Mouse (Mus musculus) neural tube, embryonic 15.5 days (tissue): ENCODE results near the gene Adamts17. TPM values are rescaled to one million over a fixed set of nuclear protein-coding genes. Genes with fewer than 3 reads are reported as not detected.
A peak's percentile ranks its signal among the peaks of the same experiment; 100 is the strongest.

Source experiments
- ATAC-seq: fragments of 200-750 bp; cut with Nextera tagmentation; 2 replicates; pipeline ENCODE4 v1.8.0; 2017; ENCODE audit warnings: mild to moderate bottlenecking, moderate TSS enrichment, moderate library complexity; ENCODE audit not compliant: low FRiP score
- H3K27ac ChIP-seq: fragments of 300-500 bp; sonication (generic); replicated peaks from 2 replicates; pipeline ENCODE4 v1.5.1; 2015; ENCODE audit warnings: mild to moderate bottlenecking, inconsistent platforms
- H3K27me3 ChIP-seq: fragments of 300-500 bp; sonication (generic); replicated peaks from 2 replicates; pipeline ENCODE4 v1.6.1; 2015; ENCODE audit warnings: inconsistent platforms
- H3K36me3 ChIP-seq: fragments of 300-500 bp; sonication (generic); 2 replicates; pipeline ENCODE4 v1.6.1; 2015; ENCODE audit warnings: inconsistent platforms
- H3K4me1 ChIP-seq: fragments of 300-500 bp; sonication (generic); 2 replicates; pipeline ENCODE4 v1.6.1; 2015; ENCODE audit warnings: inconsistent platforms
- H3K4me2 ChIP-seq: fragments of 300-500 bp; sonication (generic); 2 replicates; pipeline ENCODE4 v1.6.1; 2015; ENCODE audit warnings: inconsistent platforms, mild to moderate bottlenecking, moderate library complexity
- H3K4me3 ChIP-seq: fragments of 300-500 bp; sonication (generic); replicated peaks from 2 replicates; pipeline ENCODE4 v1.5.1; 2015; ENCODE audit warnings: mild to moderate bottlenecking, inconsistent platforms
- H3K9ac ChIP-seq: fragments of 300-500 bp; sonication (generic); replicated peaks from 2 replicates; pipeline ENCODE4 v1.6.1; 2015; ENCODE audit warnings: mild to moderate bottlenecking, inconsistent platforms
- H3K9me3 ChIP-seq: fragments of 300-500 bp; sonication (generic); replicated peaks from 2 replicates; pipeline ENCODE4 v1.6.1; 2016; ENCODE audit warnings: inconsistent platforms
- WGBS: fragments of 180-500 bp; shearing (Covaris S2); methylation state at CpG from one replicate; pipeline ENCODE4 v1.1.7; 2015; ENCODE audit warnings: mixed read lengths; 5-methylcytosine and 5-hydroxymethylcytosine counted together
- polyA plus RNA-seq: library from polyadenylated mRNA; unstranded; fragments of >200 nt; fragmentation: Nextera tagmentation; extraction: Ambion mirVana; gene quantifications from 2 replicates; pipeline ENCODE4 v1.2.1, GENCODE M21; 2015

Adamts17 gene
- polyA plus RNA-seq, 1 experiment from 2014 or later = 7.1 TPM

GRCm38 (mm10) chr7:66936042-66936755, 96.7 kb downstream of the Adamts17 start:
- 0 out of 2 replicates have a peak overlapping the region, but pooled peaks have one; percentile 58 for H3K27ac ChIP-seq
- peaks cover 24% of the 10 kb centered on the region for H3K4me1 ChIP-seq
- no peaks in the 10 kb centered on the region for H3K36me3 ChIP-seq
- H3K4me2 ChIP-seq = no peak overlapping the region
- H3K9ac ChIP-seq = no peak overlapping the region
- ATAC-seq = no peak
- WGBS = 85% methylated on average over 8 of the region's 8 CpGs
- H3K4me3 ChIP-seq = no peak overlapping the region
- H3K9me3 ChIP-seq = no peaks in the 10 kb centered on the region
- H3K27me3 ChIP-seq = no peaks in the 10 kb centered on the region

GRCm38 (mm10) chr7:66936911-66937310, 97.4 kb downstream of the Adamts17 start:
- Histone ChIP-seq H3K4me1 (peaks cover 24% of the 10 kb centered on the region), H3K36me3 (no peaks in the 10 kb centered on the region), H3K27ac (no peak overlapping the region), H3K4me3 (no peak overlapping the region), H3K9ac (no peak overlapping the region), H3K9me3 (no peaks in the 10 kb centered on the region), H3K4me2 (no peak overlapping the region), H3K27me3 (no peaks in the 10 kb centered on the region)
- no peak for ATAC-seq
- WGBS = 62% methylated on average over 2 of the region's 2 CpGs

GRCm38 (mm10) chr7:66938988-66939783, 99.7 kb downstream of the Adamts17 start:
- no peaks in the 10 kb centered on the region for H3K36me3 ChIP-seq
- 77% methylated on average over 13 of the region's 13 CpGs for WGBS
- H3K9me3 ChIP-seq = no peaks in the 10 kb centered on the region
- H3K27me3 ChIP-seq = no peaks in the 10 kb centered on the region
- no peak overlapping the region for H3K4me2 ChIP-seq
- H3K9ac ChIP-seq = no peak overlapping the region
- ATAC-seq = no peak
- H3K27ac ChIP-seq = no peak overlapping the region
- peaks cover 14% of the 10 kb centered on the region; the same call in 1 of the 2 replicates for H3K4me1 ChIP-seq
- no peak overlapping the region for H3K4me3 ChIP-seq

DNA sequence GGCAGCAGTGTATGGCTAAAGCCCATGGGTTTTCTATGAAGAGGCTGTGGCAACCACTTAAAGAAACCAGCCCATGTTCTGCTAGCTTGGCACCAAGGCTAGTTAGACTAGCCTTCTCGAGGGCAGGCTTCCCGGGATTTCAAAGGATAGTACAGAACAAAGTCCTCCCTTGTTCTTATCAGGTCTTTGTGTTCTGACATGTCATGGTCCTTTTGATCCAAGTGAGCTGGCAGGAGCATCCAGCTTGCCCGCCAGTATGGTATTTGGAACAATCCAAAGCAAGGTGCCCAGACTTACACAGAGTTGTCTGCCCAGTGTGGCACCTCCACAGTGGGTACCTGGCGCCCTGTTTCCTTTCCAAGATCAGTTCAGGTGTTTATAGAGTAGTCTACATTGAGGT, 101.2 kb downstream of the Adamts17 start:
- no peaks in the 10 kb centered on the region for H3K36me3 ChIP-seq

GRCm38 (mm10) chr7:66949006-66949405, 109.5 kb downstream of the Adamts17 start:
- no peaks in the 10 kb centered on the region for H3K4me1 ChIP-seq
- H3K36me3 ChIP-seq = no peaks in the 10 kb centered on the region
- H3K27ac ChIP-seq = no peak overlapping the region
- 97% methylated on average over 3 of the region's 3 CpGs for WGBS
- no peak overlapping the region for H3K4me3 ChIP-seq
- no peak overlapping the region for H3K9ac ChIP-seq
- no peak overlapping the region for H3K4me2 ChIP-seq
- H3K27me3 ChIP-seq = no peaks in the 10 kb centered on the region
- no peaks in the 10 kb centered on the region for H3K9me3 ChIP-seq
- ATAC-seq = no peak

More for the DNA sequence above, 101.2 kb downstream of the Adamts17 start:
- Histone ChIP-seq H3K9ac (no peak overlapping the region), H3K4me2 (no peak overlapping the region), H3K9me3 (no peaks in the 10 kb centered on the region), H3K27me3 (no peaks in the 10 kb centered on the region), H3K4me3 (no peak overlapping the region), H3K27ac (no peak overlapping the region), H3K4me1 (0 out of 2 replicates have a peak, but pooled peaks cover 6% of the 10 kb centered on the region)
- WGBS = 85% methylated on average over 4 of the region's 4 CpGs
- ATAC-seq = no peak

- H3K4me1 ChIP-seq = 0 out of 2 replicates have a peak, but pooled peaks cover 15% of the 10 kb centered on the region
- no peaks in the 10 kb centered on the region for H3K27me3 ChIP-seq
- H3K4me2 ChIP-seq = no peak overlapping the region
- H3K36me3 ChIP-seq = no peaks in the 10 kb centered on the region
- H3K9ac ChIP-seq = no peak overlapping the region
- no peak overlapping the region for H3K4me3 ChIP-seq
- H3K27ac ChIP-seq = no peak overlapping the region
- WGBS = 92% methylated on average over 3 of the region's 3 CpGs
- no peaks in the 10 kb centered on the region for H3K9me3 ChIP-seq
- ATAC-seq = no peak; the same call in 1 of the 2 replicates
Observed at GRCm38 (mm10) chr7:66952921-66953320, 113.4 kb downstream of the Adamts17 start.

- WGBS = 81% methylated on average over 8 of the region's 8 CpGs
- H3K9ac ChIP-seq = no peak overlapping the region
- no peak overlapping the region for H3K27ac ChIP-seq
- no peaks in the 10 kb centered on the region for H3K27me3 ChIP-seq
- no peaks in the 10 kb centered on the region for H3K36me3 ChIP-seq
- no peak for ATAC-seq
- no peaks in the 10 kb centered on the region for H3K9me3 ChIP-seq
- H3K4me1 ChIP-seq = 0 out of 2 replicates have a peak, but pooled peaks cover 15% of the 10 kb centered on the region
- H3K4me3 ChIP-seq = no peak overlapping the region
- H3K4me2 ChIP-seq = no peak overlapping the region
Observed at GRCm38 (mm10) chr7:66954073-66954472, 114.5 kb downstream of the Adamts17 start.

DNA sequence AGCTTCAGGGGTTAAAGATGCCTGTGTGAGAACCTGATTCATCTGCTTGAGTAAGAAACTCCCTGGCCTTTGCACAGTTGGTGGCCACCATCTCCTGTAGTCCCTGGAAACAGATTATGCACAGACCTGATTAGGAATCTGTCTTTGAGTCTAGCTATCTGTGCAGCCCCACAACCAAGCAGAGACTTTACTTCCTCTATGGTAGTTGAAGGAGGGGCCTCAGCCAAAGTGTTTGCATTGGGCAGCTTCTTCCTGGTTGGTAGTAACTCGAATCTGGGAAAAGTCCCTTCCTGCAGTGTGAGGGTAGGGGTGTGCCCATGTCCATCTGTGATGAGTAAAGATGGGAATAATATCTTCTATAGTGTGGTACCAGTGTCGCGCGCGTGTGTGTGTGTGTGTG, 115.2 kb downstream of the Adamts17 start:
- no peaks in the 10 kb centered on the region for H3K27me3 ChIP-seq
- H3K9ac ChIP-seq = no peak overlapping the region
- 85% methylated on average over 5 of the region's 5 CpGs for WGBS
- ATAC-seq = no peak
- no peak overlapping the region for H3K4me2 ChIP-seq
- H3K4me1 ChIP-seq = 0 out of 2 replicates have a peak, but pooled peaks cover 15% of the 10 kb centered on the region
- H3K36me3 ChIP-seq = no peaks in the 10 kb centered on the region
- H3K9me3 ChIP-seq = no peaks in the 10 kb centered on the region
- no peak overlapping the region for H3K4me3 ChIP-seq
- no peak overlapping the region for H3K27ac ChIP-seq

GRCm38 (mm10) chr7:66955455-66955919, 116.0 kb downstream of the Adamts17 start:
- H3K4me3 ChIP-seq = no peak overlapping the region
- WGBS = 58% methylated on average over 8 of the region's 8 CpGs
- H3K4me1 ChIP-seq = 0 out of 2 replicates have a peak, but pooled peaks cover 15% of the 10 kb centered on the region
- no peak overlapping the region for H3K9ac ChIP-seq
- no peak overlapping the region for H3K4me2 ChIP-seq
- 0 out of 2 replicates have a peak overlapping the region, but pooled peaks have one; percentile 28 for H3K27ac ChIP-seq
- no peaks in the 10 kb centered on the region for H3K27me3 ChIP-seq
- no peaks in the 10 kb centered on the region for H3K36me3 ChIP-seq
- ATAC-seq = no peak
- no peaks in the 10 kb centered on the region for H3K9me3 ChIP-seq

DNA sequence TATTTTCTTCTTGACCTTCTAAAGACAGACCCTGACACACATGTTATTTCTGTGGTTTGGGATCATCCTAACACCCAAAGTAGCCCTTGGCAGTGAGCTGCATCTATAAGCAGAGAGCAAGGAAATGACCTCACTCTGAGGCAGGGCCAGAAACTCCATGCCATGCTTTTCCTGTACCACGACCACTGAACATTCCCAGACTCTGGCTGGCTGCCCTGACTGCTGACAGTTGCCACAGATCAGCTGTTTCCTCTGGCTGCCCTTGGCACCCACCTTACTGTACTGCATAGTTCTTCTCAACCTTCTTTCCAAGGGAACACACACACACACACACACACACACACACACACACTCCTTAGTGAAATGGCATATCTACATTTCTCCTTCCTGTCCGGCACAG, 116.4 kb downstream of the Adamts17 start:
- Histone ChIP-seq H3K27ac (peak overlapping the region; percentile 37; the same call in 1 of the 2 replicates), H3K4me1 (0 out of 2 replicates have a peak, but pooled peaks cover 15% of the 10 kb centered on the region), H3K27me3 (no peaks in the 10 kb centered on the region), H3K9me3 (no peaks in the 10 kb centered on the region), H3K4me2 (no peak overlapping the region), H3K4me3 (no peak overlapping the region), H3K9ac (no peak overlapping the region), H3K36me3 (no peaks in the 10 kb centered on the region)
- peak; percentile 45; the same call in 1 of the 2 replicates for ATAC-seq
- 56% methylated on average over 2 of the region's 2 CpGs for WGBS

DNA sequence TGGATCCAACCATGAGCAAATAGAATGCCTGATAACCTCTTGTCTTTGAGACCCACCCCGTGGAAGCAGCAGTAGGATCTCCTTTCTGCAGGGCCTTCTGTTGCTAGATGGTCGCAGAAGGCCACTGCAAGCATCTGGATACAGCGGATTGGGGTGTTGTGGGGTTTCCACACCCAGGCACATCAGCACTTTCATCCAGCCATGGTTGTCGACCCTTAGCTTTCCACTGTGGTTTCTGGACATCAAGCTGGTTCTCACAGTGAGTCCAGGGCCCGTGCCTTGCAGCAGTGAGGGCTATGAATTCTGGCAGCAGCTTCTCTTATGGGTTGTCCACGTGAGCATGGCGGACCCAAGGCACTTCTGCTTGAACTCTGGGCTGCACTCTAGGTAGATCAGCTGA, 118.2 kb downstream of the Adamts17 start:
- WGBS = 87% methylated on average over 7 of the region's 7 CpGs
- no peaks in the 10 kb centered on the region for H3K9me3 ChIP-seq
- H3K4me1 ChIP-seq = 0 out of 2 replicates have a peak, but pooled peaks cover 15% of the 10 kb centered on the region
- no peak overlapping the region for H3K27ac ChIP-seq
- no peak for ATAC-seq
- H3K36me3 ChIP-seq = no peaks in the 10 kb centered on the region
- no peak overlapping the region for H3K4me2 ChIP-seq
- H3K27me3 ChIP-seq = no peaks in the 10 kb centered on the region
- H3K4me3 ChIP-seq = no peak overlapping the region
- H3K9ac ChIP-seq = no peak overlapping the region
